Mouse (Mus musculus) MEL (cell line): Measurements from ENCODE around the gene Ybx2.

Source experiments
- CTCF ChIP-seq, 3 experiments: IDR thresholded peaks in 2 of 3; conservative IDR thresholded peaks in 1 of 3; 2 replicates each; pipeline ENCODE4 v1.5.1; 2011 to 2012; ENCODE audit warnings: low read length in 3 of 3, low read depth in 2 of 3, mild to moderate bottlenecking in 2 of 3, improper control_type of control experiment in 1 of 3, inconsistent platforms in 1 of 3, mixed read lengths in 1 of 3, moderate library complexity in 1 of 3; ENCODE audit not compliant: control insufficient read depth in 1 of 3, insufficient read depth in 1 of 3, poor library complexity in 1 of 3, severe bottlenecking in 1 of 3
- POLR2A ChIP-seq, 2 experiments: IDR thresholded peaks; 2 replicates each; pipeline ENCODE4 v1.6.1; 2011 to 2012; ENCODE audit warnings: low read length in 2 of 2, mild to moderate bottlenecking in 2 of 2, control low read depth in 1 of 2, improper control_type of control experiment in 1 of 2, low read depth in 1 of 2, moderate library complexity in 1 of 2; ENCODE audit not compliant: control insufficient read depth in 1 of 2, insufficient read depth in 1 of 2, poor library complexity in 1 of 2

DNA sequence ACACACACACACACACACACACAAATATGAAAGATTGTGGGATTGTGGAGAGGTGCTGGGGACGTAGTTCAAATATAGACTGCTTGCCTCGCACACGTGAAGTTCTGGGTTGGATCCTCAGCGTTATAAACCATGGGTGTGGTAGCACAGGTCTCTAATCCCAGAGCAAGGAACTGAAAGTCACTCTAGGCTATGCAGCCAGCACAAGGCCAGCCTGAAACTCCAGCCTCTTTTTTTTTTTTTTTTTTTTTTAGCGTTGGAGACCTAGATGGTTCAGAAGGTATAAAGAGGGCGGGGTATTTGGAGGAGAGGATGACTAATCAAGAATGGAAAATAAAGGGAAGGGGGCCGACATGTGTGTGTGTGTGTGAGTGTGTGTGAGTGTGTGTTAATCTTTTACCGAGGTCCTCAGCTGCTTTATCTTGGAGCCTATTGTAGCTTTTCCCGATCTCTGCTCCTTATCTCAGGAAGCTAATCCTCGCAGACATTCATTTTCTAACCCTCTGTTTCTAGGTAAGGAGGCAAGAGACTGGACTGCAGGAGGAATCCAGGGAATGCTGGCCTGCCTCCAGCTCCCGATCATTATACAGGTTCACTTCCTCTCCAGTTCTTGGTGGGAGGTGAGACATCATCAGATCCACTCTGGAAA lies 17.8 kb downstream of the Ybx2 start:
- TF ChIP-seq CTCF (IDR thresholded peaks at IDR 0.05 in 2 of 3, conservative IDR thresholded peaks at IDR 0.05 in 1 of 3; ENCODE audit: control insufficient read depth in 1 of 3, insufficient read depth in 1 of 3, low read depth in 2 of 3, low read length in 3 of 3, poor library complexity in 1 of 3, severe bottlenecking in 1 of 3) = no peak
- TF ChIP-seq POLR2A (IDR thresholded peaks at IDR 0.05; ENCODE audit: control insufficient read depth in 1 of 2, insufficient read depth in 1 of 2, low read depth in 1 of 2, low read length in 2 of 2, poor library complexity in 1 of 2) = no peak
